Mouse (Mus musculus): ENCODE results near the gene Gm20683. TPM values are rescaled to one million over a fixed set of nuclear protein-coding genes. Genes with fewer than 3 reads are reported as not detected.

The Gm20683 gene
- total RNA-seq, 2 experiments from 2014 or later, result 9.5 to 13.3 TPM

DNA sequence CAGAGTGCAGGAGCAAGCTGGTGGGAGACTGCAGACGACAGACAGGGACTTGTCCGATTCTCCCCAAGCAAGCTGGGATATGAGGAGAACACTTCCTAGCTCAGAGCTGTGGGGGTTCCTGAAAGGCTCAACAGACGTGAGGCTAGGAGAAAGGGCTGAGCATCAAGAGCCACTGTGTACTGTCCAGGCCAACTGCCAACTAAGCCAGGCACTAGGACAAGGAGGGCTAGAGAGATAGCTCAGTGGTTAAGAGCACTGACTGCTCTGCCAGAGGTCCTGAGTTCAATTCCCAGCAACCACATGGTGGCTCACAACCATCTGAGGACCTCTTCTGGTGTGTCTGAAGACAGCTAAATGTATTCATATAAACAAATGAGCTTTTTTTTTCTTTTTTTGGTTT is 946 bp upstream of the Gm20683 start:
- DNase-seq, result no peak

DNA sequence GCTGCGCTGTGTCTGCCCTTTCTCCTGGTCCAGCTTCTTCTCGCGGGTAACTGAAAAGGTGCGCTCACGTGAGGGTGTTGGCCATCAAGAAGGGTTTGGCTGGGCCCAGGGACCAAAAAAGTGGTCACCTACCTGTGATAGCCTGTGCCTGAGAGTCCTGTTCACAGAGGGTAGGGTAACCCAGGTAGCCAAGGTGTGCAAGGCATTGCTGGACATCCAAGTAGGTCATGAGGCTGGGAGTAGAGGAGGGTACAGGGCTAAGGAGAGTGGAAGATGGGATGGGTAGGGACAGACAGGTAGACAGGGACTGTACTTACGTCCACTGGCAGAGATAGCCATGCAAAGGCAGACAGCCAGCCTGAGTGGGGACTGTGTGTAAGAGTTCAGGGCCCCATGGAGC is 1.0 kb downstream of the Gm20683 start:
- DNase-seq, result no peak

DNA sequence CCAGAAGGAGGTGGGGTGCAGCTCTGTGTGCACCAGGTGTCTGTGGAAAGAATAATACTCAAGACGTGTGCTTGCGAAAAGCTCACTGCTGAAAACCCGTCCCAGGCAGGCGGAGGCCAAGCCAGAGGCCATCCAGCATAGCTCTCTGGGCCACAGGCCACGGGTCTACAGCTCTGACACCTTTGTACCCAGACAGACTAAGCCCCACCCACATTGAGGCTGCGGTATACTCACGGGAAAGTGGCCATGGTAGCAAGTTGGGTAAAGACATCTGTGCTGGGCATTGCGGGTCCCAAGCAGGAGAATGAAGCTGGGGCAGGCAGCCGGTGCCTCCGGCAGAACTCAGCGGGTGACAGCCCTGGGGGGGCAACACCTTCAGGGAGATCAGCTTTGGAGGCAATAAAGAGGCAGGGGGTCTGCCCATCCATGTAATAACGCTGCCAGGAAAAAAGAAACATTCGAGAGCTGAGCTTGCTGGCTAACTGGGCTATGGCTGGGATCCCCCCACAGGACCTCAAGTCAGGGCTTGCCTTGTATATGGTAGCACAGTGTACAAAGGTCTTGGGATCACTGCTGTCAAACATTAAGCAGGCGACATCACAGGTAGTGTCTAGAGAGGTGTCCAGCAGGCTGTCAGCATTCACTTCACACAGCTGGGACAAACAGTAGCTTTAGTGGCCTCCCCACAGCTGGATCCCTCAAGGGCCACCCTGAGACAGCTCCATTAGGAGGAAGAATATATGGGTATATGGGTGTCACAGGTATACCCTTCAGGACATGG is 1.9 kb downstream of the Gm20683 start:
- DNase-seq, result no peak

DNA sequence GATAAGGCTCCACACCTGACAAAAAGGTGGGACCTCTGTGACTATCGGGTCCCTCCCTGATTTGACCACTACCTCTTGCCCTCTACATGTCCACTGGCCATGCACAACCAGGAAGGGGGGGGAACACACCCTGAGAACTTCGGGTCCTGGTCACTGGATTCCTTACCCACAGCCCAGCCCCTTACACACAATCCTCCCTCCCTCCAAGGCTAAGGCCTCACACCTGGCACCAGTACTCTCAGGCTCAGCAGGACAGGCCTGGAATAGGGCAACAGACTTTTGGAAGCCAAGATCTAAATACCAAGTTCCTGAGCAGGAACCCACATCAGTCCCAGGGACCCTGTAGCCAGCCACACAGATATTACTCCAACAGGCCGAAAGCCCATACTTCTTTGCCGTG is 2.7 kb downstream of the Gm20683 start:
- DNase-seq, result no peak

DNA sequence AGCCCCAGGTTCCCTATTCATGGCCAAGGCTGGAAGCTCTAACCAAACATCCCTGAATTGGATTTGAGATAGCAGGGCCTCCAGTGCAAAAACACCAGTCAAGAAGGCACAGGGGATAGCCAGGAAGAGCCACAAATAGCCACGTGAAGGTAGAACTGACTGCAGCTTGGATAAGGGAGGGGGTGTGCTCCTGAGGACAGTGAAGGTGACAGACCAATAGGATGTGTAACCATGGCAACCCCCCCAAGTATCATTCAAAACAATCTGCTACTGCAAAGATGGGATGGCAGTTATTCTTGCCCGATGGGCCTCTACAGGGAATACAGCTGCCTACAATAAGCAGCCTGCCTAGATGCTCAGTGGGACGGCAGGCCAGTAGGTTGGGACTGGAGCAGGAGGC is 4.0 kb downstream of the Gm20683 start:
- no peak for DNase-seq

DNA sequence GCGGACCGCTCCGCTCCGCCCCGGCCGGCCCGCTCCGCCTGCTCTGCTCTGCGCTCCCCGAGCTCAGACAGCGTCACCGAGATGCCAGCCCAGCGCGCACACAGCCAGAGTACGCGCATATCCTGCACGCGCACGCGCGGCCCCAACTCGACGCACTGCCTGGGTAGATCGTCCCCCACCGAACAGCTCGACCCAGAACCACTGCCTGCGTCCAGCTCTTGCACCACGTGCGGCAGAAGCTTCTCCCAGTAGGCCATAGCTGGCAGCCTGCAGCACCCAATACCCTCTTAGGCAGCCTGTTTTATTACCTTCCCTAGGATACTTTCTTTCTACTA is 4.5 kb downstream of the Gm20683 start, which contains the start of gene Rhbdl1:
Gene Rhbdl1 (minus strand): TSS at position 220 of the 335 bp plus-strand sequence.
- DNase-seq, result peak; percentile 87 to 90

DNA sequence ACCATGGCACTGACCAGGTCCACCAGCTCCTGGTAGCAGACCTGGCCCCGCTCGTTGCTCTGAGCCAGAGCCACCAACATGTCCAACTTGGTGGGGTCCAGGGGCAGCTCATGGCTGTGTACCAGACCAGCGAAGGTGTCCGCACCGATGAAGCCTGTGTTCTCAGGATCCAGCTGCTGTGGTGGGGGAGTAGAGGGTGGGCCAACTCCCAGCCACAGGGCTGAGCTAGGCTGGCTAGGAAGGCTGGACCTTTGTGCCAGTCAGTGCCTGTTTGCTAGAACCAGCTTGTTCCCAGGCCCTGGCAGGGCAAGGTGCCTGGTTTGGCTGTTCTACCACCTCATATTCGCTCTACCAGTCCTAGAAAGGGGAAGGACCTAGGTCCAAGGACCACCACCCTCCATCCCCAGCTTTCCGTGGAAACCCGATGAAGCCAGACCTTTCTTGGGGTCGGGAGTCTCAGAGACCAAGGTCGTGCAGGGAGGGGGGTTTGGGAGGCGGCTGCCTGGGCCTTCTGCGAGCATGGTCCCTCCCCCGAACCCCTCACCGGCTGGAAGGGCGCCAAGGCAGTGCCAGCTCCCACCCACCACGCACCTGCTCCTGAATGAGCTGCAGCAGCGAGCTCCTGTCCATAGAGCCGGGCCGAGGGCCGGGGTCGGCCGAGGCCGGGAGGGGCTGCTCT is 5.0 kb downstream of the Gm20683 start:
- peak; percentile 28 to 34 for DNase-seq

DNA sequence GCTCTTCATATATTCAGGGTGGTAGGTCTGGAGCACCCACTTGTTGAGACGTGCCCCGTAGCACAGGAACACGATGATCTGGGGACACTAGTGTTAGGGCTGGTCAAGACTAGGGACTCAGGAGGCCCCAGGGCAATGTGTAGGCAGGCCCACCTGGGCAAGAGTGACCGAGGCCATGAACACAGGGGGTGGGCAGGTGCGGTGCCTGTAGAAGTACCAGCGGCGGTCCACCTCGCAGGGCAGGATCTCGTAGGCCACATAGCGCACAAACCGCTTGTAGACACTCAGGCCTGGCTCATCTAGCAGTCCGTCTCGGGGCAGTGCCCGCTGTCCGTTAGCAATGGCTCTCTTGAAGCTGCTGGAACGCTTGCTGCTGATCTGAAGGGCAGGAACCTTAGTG is 5.7 kb downstream of the Gm20683 start:
- no peak for DNase-seq

DNA sequence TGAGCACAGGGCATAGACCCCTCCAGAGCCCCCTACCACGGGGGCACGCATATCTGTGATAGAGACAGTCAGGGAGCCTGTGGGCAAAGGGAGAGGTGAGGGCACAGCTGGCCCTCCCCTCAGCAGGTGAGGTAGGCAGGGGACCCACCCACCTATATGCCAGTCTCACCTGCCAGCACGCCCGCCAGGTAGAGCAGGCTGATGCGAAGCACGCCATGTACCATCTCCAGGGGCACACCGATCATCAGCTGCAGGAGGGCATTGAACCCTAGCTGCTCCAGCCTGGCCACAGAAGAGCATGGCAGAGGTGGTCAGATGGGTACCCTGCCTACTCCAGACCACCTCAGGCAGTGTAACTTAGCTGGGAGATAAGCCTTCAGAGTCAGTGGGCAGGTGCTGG is 6.3 kb downstream of the Gm20683 start:
- no peak for DNase-seq

DNA sequence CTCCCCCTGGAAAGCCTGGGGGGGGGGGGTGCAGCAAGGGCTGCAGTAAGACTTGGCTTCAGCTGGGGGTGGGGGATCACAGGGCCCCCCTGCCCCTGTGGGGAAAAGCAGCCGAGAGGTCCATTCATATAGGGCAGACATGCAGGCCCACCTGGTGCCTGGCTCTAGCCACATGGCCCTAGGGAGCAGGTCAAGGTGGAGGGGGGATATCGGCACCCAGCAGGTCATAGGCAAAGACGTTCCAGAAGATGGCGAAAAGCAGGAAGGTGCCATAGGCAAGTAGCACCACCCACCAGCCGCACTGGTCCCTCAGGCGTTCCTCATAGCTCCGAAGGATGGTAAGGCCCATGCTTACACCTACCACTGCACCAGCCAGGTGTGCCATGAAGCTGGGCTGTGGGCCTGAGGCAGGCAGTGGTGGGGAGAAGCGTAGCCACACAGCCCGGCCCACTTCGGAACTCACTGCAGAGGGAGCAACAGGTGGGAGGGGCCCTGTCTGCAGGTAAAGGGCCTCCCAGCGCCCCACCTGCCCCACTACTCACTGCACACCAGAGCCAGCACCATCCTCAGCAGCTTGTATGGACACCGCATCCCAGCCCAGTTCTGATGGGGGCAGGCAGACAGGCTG is 6.9 kb downstream of the Gm20683 start:
- DNase-seq, result no peak

DNA sequence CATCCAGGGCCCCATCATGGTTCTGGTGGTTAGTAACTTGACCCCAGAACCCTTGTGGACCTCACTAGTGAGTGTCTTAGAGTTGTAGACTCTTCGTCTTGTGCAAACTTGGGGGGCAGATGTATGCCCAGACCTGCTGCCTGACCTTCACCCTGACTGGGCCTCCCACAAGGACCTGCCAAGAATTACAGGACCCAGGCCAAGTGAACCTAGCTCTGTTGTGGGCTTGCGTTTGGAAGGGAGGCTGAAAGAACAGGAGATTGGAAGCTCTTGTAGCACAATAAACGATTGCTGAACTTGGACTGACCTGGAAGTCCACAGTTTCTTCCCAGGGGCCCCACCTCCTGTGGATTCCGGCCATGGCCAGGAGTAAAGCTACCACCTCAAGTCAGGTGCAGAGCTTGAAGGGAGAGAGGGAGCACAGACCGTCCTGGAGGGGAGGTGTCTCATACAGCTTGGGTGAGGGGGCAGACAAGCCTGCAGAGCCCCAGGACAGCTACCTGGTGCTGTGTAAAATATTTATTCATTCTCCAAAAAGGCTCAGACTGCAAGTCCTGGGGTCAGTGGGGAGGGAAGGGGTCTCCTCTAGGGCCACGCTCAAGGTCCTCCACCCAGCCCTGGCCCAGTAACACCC is 7.5 kb downstream of the Gm20683 start:
- peak in 1 of 2 experiments; percentile 71 for DNase-seq

DNA sequence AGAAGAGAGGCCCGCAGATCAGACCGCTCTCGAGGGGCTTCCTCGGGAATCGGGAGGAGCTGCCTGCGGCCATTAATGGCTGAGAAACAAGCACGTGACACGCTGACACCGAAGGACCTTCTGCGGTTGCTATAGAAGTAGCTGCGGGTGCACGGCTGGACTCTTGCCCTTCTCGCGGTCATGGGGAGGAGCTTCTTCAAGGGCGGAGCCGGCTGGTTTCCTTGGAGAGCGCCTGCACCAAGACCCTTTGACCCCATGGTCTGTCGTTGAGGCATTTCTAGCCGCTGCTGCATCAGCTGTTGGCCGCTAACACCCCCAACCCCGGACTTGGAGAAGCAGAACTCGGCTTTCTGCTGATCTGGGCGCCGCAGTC is 8.3 kb downstream of the Gm20683 start, which contains the start of gene Stub1:
Gene Stub1 (minus strand): TSS at position 114 of the 373 bp plus-strand sequence.
- DNase-seq, result peak; percentile 95

DNA sequence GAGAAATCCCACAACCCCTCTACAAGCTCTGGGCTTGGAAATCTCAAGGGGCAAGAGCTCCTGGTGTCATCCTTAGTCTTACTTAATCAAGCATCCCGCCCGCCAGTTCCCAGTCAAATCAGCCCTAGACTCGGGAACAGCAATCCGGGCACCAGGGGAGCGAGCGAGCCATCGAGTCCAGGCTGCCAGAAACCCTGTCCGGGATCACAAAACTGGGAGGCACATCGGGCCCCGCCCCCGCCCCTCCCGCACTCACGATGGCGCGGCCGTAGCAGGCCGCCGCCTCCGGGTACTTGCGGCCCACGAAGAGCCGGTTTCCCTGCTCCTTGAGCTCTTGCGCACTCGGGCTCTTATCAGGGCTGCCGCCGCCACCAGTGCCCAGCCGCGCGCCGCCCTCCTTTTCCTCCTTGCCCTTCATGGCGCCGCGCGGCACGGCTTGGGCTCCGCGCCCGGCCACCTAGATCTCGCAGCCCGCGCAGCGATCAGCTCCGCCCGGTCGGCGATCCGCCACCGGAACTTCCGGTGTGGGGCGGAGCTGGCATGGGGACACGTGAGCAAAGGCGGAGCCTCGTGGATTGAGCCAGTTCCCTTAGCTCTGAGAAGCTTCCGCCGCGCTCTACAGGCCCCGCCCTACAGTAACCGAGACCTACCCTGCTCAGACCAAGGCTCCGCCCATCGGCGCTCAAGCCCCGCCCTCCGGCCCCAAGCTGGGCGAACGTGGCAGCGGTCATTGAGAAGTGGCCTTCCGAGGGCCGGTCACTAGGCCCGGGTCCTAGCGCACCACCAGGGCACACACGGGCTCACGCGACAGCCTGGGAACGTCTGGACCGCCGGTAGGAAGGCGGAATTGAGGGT is 8.9 kb downstream of the Gm20683 start:
- peak; percentile 100 for DNase-seq

DNA sequence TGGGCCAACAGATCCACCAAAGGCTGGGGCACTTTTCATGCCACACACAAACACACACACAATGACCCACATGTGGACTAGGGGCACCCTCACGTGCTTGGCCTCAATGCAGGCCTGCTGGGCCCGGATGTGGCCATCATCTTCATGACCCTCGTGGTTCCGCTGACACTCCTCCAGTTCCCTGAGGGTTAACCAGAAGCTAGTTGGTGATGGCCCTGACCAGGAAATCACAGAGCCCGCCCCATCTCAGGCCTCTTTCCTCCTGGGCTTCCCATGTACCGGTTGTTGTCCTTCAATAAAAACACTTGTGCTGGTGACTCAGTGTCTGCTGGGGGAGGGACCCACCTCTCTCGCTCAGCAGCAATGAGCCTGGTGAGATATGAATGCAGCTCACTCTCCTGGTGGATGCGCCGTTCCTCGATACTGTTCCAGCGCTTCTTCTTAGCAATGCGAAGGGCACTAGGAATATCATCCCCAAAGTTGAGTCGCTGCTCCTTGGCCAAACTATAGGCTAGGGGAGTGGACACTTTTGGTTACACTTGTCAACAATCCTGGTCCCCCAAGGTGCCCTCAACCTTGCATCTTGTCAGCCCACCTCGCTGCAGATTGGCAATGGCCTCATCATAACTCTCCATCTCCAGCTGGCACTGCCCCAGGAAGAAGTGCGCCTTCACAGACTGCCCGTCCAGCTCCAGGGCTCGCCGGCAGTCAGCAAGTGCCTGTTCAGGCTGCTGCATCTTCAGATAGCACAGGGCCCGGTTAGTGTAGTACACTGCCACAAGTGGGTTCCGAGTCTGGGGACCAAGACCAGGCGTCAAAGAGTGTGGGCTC is 9.9 kb downstream of the Gm20683 start:
- peak; percentile 76 to 81 for DNase-seq

DNA sequence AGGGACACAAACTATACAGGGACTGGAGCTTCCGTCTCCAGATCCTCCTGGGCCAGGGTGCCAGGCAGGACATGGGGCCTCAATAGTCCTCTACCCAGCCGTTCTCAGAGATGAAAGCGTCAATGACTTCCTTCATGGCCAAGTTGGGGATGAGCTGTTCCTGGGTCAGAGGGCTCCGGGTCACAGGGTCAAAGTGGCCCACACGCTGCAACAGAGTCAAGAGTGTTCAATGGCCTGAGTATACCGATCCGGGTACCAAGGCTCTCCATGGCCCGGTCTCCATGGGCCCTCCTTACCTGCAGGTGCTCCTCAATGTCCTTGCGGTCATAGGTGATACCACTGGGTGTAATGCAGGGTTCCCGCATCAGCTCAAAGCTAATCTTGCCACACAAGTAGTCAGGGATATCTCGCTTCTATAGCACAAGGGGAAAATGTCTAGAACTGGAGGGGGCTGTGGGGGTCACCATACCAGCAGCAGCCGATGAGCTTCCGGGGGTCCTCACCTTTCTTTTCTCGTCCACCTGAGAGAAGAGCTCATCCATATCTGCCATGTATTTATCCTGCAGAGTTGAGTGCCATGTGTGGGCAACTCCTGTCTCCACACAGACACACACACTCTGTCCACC is 10.6 kb downstream of the Gm20683 start:
- no peak for DNase-seq

DNA sequence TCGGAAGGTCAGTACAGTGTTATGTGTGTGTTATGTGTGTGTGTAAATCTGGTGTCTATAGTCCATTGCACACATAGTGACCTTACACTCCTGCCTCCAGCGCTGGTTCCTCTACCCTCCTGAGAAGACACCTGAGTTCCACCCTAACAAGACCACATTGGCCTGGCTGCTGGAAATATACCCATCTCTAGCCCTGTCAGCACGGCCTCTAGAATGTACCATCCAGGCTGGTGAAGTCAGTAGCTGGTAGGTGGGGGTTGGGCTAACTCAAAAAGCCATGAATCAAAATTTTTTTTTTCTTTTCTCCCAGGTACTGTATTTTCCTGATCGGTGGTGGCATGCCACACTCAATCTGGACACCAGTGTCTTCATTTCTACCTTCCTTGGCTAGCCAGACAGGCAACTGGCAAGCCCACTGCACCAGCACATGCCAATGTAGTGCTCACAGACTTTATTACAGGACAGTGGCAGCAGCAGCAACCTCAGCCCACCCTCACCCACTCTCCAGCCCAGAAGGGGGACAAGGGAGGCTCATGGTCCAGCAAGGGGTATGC is 11.3 kb downstream of the Gm20683 start:
- no peak for DNase-seq

DNA sequence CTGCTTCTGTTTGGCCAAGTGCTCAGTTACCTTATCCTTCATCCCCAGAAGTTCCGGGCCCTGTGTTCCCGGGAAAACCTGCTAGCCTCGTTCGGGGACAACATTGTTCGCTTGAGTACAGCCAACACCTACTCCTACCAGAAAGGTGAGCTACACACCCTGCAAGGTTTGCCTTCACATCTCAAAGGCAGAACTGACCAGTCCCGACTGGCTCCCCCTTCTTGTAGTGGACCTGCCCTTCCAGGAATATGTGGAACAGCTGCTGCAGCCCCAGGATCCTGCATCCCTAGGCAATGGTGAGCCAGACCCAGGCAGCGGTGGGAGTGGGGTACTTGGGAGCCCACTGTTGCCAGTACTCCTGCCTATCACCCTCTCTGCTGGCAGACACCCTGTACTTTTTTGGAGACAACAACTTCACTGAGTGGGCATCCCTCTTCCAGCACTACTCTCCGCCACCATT is 12.0 kb downstream of the Gm20683 start:
- DNase-seq, result no peak

DNA sequence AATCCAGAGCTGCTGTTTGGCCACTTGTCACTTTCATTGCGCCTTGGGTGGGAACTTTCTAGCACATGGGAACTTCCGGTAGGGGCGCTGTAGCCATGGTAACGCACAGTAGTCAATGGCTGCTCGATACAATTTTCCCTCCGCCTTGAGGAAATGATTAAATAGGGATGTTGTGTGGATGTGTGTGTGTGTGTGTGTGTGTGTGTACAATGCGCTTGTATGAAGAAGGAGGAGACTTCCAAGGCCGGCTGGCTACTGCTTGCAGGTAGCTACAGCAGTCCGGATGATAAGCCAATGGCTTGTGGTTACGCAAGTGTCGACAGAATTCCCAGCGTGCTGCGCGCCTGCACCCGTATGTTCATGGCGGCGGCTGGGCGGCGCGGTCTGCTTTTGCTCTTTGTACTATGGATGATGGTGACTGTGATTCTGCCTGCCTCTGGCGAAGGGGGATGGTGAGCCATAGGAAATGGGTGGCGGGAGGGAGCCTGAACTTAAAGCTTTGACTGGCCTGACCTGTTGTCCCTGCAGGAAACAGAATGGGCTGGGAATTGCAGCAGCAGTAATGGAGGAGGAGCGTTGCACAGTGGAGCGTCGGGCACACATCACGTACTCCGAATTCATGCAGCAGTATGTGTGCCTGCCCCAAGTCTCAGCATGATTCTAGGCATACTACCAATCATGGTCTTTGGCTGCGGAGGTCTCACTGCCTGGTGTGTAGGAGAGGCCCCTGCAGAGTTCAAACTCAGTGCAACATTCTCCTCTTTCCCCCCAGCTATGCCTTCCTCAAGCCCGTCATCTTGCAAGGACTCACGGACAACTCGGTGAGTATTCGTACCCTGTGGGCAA is 12.6 kb downstream of the Gm20683 start, which contains the start of gene Jmjd8:
Gene Jmjd8 (plus strand): TSS at position 156 of the 846 bp plus-strand sequence.
- peak; percentile 82 to 87 for DNase-seq

DNA sequence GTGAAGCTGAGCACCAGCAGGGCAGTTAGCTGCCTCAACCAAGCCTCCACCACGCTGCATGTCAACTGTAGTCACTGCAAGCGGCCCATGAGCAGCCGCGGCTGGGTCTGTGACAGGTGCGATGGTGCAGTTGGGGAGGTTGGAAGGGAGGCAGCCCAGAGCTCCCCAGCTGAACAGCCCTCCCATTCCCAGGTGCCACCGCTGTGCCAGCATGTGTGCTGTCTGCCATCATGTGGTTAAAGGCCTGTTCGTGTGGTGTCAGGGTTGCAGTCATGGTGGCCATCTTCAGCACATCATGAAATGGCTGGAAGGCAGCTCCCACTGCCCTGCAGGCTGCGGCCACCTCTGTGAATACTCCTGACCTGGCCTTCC is 13.4 kb downstream of the Gm20683 start:
- no peak for DNase-seq
